Mouse (Mus musculus) thymus, postnatal 14 days (tissue): ENCODE measurements around the gene Fgd6.
A peak's percentile ranks its signal among the peaks of the same experiment; 100 is the strongest.

Experiments used
- DNase-seq: peaks from one replicate; pipeline ENCODE4 v3.0.0; 2021

The Fgd6 gene

DNA sequence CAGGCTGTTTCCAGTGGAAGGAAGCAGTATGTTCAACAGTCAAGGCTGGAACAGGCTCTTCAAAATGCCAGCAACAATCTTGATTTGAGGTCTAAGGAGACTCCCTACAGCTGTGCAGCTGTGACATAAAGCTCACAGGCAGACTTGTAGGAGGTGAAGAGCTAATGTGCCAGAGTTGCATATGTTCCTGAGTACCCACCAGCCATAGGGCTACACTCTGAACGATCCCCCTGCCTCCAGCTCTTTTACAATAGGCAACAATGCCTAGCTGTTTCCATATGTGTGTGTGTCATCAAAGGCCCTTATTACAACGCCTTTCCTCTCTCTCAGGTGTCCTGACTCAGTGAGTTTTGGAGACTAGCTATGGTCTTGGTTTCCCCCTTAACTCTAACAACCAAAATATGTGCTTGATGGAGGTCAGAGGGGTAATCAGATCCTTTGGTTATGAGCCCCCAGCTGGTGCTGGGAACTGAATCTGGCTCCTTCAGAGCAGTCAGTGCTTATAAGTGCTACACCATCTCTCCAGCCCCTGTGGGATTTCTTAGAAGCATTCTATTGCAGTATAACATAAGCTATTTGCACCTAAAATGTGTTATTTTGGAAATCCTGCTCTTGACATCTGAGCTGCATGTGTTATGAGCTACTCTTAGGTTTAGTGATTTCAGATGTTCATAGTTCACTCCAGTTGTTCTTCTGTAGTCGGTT, 104.6 kb downstream of the Fgd6 start:
- no peak for DNase-seq

DNA sequence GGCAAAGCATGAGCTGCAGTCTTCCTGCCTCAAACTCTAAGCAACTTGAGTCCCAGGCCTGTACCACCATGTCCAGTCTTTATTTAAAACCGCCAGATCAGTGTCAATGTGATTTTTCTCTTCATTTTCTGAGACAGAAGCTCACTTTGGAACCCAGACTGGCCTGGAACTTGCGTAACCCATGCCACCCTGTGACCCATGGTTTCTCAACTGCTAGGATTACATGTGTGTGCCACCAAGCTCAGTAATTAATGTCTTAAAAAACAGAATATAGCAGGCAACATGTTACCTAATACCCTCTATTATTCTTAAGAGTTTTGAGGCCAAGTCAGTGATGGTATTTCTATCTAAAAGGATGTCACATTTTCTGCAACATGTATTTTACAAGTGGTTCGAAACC, 106.6 kb downstream of the Fgd6 start:
- no peak for DNase-seq

DNA sequence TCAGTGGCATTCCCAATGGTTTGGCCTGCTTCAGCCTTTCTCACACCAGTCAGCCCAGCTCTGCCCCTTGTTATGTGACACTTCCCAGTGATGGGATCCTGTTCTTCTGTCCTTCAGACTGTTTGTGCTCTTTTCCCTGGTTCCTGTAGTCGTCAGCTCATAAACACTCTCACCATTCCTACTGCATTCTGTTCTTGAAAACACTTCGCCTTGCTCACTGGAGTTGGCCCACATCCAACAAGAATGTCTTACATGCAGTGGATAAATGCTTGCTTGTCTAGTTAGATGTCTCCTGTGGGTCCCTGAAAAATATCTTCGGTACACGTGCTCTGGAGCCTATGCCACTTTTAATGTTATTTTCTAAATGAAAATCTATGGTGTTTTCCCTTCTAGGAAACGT, 108.8 kb downstream of the Fgd6 start:
- no peak for DNase-seq

DNA sequence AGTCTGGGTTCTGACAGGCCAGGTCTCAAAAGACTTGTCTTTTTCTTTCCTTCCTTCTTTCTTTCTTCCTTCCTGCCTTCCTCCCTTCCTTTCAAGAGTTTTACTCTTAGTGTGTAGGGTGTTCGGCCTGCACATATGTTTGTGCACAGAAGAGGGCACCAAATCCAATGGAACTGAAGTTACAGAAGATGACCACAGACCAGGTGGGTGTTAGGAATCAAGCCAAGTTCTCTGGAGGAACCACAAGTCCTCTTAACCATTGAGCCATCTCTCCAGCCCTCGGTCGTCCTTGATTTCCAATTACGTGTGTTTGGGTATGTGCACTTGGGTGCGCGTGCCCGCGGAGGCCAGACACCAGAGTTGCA, 111.6 kb downstream of the Fgd6 start:
- no peak for DNase-seq

DNA sequence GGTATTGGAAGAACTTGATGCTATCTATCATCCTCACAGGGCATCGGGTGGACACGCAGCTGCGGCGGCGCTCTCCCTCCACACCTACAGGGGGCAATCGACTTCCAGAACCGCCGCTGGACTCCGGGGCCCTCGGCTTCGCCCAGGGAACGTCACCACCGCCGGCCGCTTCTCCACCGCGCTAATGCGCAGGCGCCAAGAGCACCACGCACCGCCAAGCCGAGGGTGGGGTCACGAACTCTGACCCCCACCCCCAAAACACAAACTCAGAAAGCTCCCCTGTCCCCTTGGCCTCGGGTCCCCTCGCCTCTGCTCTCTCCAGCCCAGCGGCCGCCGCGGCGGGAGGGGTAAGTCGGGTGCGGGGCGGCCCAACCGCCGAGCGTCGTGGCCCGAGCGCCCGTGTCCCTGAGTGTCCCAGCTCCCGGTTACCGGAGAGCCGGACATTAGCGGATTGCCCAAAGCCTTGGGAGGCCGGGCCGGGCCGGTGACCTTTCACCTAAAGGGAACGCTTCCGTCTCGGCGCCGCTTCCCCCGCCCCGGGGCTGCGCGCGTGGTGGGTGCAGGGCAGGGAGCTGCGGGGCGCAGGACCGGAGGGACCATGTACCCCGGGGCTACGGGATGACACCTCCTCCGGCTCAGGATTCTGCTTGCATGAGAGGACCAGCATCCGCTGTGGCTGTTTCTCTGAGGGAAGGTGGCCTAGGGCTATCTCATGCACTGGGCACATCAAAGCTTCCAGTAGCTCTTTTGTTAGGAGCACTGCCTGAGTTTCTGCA, 112.1 kb downstream of the Fgd6 start, which contains the start of gene Nr2c1:
TSS of gene Nr2c1 (plus strand) at position 268 of the 776 bp plus-strand sequence.
- peak; percentile 80 for DNase-seq

DNA sequence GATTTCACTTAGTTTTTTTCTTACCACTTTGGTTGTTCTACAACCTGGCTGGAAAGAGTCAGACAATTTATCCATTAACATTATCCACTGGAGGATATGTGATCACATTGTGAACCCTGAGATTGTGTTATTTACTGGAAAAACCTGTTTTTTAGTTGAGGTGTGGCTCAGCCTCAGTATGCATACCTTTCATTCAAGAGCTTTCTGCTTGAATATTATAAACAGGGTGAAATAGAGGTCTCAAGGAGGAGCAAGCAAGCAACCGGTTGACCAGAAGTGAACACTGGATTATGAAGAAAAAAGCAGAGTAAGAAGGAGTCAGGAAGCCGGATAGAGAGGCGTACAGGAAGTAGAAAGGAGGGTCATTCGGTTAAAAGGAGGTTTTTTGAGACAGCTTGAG, 115.7 kb downstream of the Fgd6 start:
- DNase-seq, result no peak

DNA sequence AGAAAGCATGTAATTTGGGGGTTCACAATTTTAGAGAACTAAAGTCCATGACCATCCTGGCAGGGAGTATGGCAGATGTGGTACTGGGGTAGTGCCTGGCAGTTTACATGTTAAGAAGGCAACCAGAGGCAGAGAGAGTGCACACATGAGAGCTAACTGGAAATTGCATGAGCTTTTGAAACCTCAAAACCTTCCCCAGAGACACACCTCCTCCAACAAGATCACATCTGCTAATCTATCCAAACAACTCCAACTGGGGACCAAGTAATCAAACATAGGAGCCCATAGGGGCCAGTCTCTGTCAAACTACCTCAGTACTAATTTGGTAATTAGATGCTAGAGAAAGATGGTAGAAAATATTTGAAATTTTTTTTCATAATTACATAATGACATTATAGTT, 118.0 kb downstream of the Fgd6 start:
- no peak for DNase-seq

DNA sequence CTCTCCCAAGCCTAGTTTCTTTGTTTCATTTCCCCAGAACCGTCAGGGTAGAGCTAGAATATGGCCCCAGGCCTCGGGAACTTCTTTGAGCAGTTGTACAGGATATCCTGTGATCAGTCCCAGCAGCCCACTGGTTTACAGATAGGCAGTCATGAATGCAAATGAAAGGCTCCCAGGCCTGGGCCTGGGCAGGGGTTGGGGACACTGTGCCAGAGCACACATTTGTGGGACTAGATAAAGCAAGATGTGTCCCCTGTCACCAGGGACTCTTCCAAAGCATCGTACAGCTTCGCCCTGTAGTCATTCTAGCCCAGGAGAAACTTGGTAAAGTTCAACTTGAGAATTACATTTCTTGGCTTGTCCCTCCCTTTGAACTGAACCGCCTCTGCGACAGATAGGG, 123.2 kb downstream of the Fgd6 start:
- DNase-seq, result no peak

DNA sequence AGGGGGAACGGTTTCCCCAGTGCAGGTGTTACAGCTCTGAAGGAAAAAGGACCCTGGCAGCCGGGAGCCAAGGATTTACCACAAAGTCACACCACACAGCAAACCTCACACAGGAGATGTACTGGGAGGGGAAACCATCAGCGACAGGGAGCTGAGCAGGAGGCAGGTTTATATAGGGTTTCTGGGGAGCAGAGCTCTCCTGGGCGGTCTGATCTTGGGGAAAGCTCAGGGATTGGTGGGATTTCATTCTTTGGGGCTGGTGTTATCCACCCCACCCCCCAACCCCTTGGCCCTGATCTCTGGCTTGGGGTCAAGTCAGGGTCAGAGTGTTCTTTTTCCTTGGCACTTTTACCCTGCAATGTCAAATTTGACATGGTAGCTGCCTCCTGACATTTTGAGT, 123.6 kb downstream of the Fgd6 start:
- DNase-seq, result no peak

DNA sequence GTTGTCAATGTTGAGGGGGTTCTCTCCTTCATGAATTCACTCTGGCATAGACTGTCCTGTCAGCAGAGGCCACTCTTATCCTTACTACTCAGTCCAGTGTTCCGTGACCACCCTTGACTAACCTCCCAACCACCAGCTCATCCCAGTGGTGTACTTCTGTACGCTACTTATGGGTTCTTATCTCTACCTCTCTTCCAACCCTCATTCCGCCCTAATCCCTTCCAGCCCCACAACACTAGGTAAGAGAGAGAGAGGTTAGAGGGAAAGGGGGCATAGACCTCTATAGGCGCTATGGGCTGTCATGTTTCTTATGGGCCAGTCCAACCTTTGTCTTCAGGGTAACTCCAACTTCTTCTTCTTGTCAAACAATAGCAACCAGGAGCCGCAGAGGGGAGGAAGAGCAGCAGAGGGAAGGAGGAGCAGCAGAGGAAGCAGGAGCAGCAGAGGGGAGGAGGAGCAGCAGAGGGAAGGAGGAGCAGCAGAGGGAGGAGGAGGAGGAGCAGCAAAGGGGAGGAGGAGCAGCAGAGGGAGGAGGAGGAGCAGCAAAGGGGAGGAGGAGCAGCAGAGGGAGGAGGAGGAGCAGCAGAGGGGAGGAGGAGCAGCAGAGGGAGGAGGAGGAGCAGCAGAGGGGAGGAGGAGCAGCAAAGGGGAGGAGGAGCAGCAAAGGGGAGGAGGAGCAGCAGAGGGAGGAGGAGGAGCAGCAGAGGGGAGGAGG, 125.4 kb downstream of the Fgd6 start:
- no peak for DNase-seq

DNA sequence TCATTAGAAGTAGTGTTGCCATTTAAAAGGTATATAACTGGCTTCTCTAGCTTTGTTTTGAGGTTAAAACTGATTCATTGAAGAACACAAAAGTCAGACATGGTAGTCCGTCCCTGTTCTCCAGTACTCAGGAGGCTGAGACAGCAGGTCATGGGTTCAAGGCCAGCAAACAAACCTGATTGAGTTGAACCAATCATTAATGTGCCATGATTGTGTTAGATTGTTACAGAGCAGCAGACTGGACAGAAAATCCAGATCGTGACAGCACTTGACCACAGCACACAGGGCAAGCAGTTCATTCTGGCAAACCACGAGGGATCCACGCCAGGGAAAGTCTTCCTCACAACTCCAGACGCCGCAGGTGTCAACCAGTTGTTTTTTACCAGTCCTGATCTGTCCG, 126.2 kb downstream of the Fgd6 start:
- DNase-seq, result no peak

DNA sequence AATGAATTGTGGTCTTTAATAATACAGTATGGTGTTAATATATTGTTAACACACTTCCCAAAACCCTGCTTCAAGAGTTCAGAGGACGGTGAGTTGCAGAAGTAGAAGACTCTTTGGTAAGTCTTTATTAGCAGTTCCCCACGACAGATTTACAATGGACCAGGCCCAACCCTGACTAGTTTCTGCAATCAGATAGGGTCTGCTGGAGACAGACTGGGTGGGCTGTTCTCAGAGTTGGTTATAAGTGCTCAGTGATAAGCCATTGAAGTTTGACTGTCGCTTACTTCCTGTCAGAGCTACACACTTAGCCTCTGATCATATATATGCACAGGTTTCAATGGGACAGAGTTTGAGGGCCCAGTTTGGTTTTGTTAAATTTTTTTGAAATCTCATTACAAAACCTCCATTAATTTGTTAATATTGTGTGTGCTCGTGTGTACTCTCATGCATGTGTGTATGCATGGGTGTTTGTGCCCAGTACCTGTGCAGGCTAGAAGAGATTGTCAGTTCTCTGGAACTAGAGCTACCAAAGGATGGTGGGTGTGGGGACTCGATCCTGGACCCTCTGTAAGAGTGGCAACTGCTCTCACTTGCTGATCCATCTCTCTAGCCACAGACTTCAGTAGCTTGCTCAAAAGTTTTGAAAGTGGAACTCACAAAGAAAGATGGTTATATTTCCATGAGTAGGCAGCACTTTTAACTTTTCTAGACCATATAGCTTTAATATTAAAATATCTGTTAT, 128.5 kb downstream of the Fgd6 start:
- no peak for DNase-seq

DNA sequence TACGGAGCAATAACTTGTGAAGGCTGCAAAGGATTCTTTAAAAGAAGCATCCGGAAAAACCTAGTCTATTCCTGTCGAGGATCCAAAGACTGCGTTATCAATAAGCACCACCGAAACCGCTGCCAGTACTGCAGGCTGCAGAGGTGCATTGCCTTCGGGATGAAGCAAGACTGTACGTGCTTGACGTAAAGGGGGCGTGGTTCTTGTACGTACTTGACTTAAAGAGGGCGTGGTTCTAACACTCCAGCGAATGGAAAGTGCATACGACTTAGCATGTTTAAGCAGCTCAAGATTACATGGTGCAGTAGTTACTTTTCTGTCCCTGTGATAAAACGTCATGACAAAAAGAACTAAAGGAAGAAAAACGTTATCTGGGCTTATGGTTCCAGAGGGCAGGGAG, 129.6 kb downstream of the Fgd6 start:
- DNase-seq, result no peak

DNA sequence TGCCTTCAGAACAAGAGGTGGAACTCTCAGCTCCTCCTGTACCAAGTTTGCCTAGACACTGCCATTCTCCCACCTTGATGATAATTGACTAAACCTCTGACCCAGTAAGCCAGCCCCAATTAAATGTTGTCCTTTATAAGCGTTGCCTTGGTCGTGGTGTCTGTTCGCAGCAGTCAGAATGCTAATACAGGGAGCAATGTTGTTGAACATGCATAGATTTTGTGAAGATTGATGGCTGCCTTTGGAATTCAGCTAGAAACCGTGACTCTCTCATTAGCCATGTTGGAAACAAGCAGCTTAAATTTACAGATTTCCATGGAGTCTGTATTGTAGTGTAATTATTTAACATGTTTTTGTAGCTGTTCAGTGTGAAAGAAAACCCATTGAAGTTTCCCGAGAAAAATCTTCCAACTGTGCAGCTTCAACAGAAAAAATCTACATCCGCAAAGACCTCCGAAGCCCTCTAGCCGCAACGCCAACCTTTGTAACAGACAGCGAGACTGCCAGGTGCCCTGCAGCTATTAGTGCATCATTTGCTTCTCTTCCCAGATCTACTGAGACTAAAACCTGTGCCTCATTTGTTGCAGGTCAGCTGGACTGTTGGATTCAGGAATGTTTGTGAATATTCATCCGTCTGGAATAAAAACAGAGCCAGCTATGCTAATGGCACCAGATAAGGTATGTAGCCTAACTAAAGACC, 131.4 kb downstream of the Fgd6 start:
- DNase-seq, result no peak

DNA sequence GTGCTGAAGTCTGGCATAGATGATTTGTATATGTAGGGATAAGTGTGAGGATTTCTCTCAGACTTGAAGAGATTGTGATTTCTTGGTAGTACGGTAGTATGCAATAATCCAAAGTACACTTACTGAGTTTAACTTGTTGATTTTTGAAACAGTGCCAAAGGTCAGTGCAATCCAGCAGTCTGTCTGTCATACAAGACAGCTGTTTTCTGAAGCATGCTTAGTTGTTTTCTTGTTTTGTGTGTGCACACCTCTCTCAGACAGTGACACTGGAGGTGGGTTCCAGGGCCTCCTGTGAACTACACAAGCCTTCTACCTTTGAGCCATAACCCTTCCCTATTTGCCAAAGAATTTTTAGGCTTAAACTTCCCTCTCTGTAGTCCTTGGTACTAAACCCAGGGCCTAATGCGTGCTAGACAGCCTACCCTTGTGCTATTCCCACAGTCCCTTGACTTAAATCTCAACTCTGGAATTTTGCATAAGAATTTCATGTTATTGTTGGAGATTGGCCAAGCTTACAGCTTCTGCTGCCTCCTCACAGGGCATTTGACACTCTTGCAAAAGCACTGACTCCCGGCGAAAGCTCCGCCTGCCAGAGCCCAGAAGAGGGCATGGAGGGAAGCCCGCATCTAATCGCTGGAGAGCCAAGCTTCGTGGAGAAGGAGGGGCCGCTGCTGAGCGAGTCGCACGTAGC, 135.8 kb downstream of the Fgd6 start:
- no peak for DNase-seq

DNA sequence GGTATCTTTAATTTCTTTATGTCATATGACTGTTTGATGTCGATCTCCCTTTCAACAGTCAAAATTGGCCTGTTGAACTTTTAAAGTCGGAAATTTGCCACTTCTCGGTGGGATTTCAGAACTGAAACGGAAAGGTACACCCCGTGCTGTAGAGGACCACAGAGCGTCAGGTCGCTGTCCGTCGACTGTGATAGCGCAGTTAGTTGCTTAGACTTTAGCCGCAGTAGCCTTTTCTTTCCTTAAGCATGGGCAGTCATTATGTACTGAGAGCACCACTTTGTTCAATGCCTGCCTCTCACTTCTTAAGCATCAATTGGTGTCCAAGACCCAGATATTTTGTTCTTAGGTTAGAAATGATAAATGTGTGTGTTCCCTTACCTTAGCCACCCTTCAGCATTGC, 136.3 kb downstream of the Fgd6 start:
- DNase-seq, result no peak

DNA sequence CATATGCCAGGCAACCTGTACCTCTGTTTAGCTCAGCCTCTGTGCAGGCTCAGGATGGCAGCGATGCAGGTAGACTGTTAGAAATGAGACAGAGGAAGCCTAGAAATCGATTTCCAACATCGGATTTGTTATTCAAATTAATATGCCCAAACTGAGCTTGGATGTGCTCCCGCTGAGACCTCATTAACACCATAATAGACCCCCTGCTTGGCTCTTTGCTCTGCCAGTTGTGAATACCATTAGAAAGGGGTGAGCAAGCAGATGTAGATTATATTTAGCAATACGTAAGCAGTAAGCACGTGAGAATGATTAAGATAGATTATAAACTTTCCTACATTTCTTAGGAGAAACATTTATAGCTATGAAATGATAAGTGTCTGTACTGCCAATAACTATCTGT, 136.9 kb downstream of the Fgd6 start:
- DNase-seq, result no peak

DNA sequence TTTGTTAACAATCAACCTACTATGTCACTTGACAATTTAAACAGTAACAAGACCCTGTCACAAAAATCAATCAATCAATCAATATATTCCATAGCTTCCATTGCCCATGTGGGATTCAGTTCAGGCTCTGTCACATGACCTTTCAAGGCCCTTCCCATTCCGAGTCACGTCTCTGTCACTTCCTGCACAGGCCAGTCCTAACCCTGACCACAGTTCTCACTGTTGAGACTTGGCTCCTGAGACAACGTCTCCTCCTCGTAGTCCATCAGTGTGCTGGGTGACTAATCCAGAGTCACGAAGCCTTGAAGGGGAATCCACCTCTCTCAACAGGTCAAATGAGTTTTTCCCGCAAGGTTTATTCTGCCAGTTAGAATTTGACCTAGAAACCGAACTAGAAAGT, 138.9 kb downstream of the Fgd6 start:
- DNase-seq, result no peak

DNA sequence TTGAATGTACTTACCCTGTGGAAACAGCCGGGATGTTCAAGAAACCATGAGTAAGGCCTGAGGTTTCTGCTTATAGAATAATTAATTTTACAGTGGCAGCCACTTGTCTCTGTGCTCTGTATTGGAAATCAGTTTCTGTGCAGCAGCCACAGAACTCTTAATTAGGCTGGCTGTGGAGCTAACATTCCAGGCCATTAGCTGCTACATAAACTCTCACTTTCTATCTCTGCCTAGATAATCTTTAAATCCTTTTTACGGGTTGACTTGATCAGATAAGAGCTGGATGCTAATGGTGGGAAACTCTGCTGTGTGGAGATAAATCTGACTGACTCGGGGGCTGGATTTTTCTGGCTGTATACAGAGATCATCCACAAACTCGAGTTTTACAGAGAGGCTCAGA, 147.4 kb downstream of the Fgd6 start:
- no peak for DNase-seq
